Mouse (Mus musculus) midbrain, postnatal 0 days (tissue): ENCODE measurements around the gene Limch1. TPM values are rescaled to one million over a fixed set of nuclear protein-coding genes. Genes with fewer than 3 reads are reported as not detected.
A peak's percentile ranks its signal among the peaks of the same experiment; 100 is the strongest.

Experiments used
- ATAC-seq: fragments of 200-750 bp; cut with Nextera tagmentation; 2 replicates; pipeline ENCODE4 v1.8.0; 2017; ENCODE audit warnings: moderate number of reproducible peaks, mild to moderate bottlenecking, moderate TSS enrichment, moderate library complexity; ENCODE audit not compliant: low FRiP score
- DNase-seq: peaks from one replicate; pipeline ENCODE4 v3.0.0-alpha.2; 2015; ENCODE audit warnings: low spot score
- H3K27ac ChIP-seq: fragments of 300-500 bp; sonication (generic); 2 replicates; pipeline ENCODE4 v1.5.1; 2014; ENCODE audit warnings: low read depth, mild to moderate bottlenecking, low read length, mixed read lengths
- H3K27me3 ChIP-seq: fragments of 300-500 bp; sonication (generic); 2 replicates; pipeline ENCODE4 v1.6.1; 2014; ENCODE audit warnings: low read length, control low read depth, mixed read lengths; ENCODE audit not compliant: insufficient read depth
- H3K36me3 ChIP-seq: fragments of 300-500 bp; sonication (generic); 2 replicates; pipeline ENCODE4 v1.6.1; 2014; ENCODE audit warnings: low read length, control low read depth, mixed read lengths; ENCODE audit not compliant: insufficient read depth
- H3K4me1 ChIP-seq: fragments of 300-500 bp; sonication (generic); 2 replicates; pipeline ENCODE4 v1.6.1; 2014; ENCODE audit warnings: mild to moderate bottlenecking, control low read depth, antibody characterized with exemption, low read length, mixed read lengths; ENCODE audit not compliant: insufficient read depth
- H3K4me2 ChIP-seq: fragments of 300-500 bp; sonication (generic); 2 replicates; pipeline ENCODE4 v1.6.1; 2014; ENCODE audit warnings: low read depth, mild to moderate bottlenecking, low read length, mixed read lengths; ENCODE audit not compliant: poor library complexity, severe bottlenecking
- H3K4me3 ChIP-seq: fragments of 300-500 bp; sonication (generic); 2 replicates; pipeline ENCODE4 v1.5.1; 2014; ENCODE audit warnings: low read depth, mild to moderate bottlenecking, low read length, moderate library complexity
- H3K9ac ChIP-seq: fragments of 300-500 bp; sonication (generic); replicated peaks from 2 replicates; pipeline ENCODE4 v1.6.1; 2014; ENCODE audit warnings: mild to moderate bottlenecking, low read length, moderate library complexity, mixed read lengths; ENCODE audit not compliant: poor library complexity, severe bottlenecking
- H3K9me3 ChIP-seq: fragments of 300-500 bp; sonication (generic); 2 replicates; pipeline ENCODE4 v1.6.1; 2016; ENCODE audit warnings: low read length, control low read depth
- CTCF ChIP-seq: IDR thresholded peaks from 2 replicates; pipeline ENCODE4 v1.5.1; 2016; ENCODE audit warnings: antibody characterized with exemption, mild to moderate bottlenecking
- WGBS: fragments of 180-500 bp; shearing (Covaris S2); extraction: QIAGEN DNeasy Blood & Tissue Kit; methylation state at CpG from one replicate; pipeline ENCODE4 v1.1.7; 2014; 5-methylcytosine and 5-hydroxymethylcytosine counted together
- polyA plus RNA-seq: library from polyadenylated mRNA; unstranded; fragments of >200 nt; fragmentation: Nextera tagmentation; extraction: Ambion mirVana; gene quantifications from 2 replicates; pipeline ENCODE4 v1.2.1, GENCODE M21; 2015
- total RNA-seq: library from RNA; depleted of rRNA; stranded (reverse); fragments of >200 nt; gene quantifications from 2 replicates; pipeline ENCODE4 v1.2.3, GENCODE M21; 2014

Limch1 gene
- total and polyA plus RNA-seq, 2 experiments from 2014 or later = 46.6 to 119 TPM

- Histone ChIP-seq H3K4me2 (no peak overlapping the region), H3K27ac (no peak overlapping the region), H3K9me3 (no peaks in the 10 kb centered on the region), H3K4me3 (no peak overlapping the region), H3K4me1 (0 out of 2 replicates have a peak, but pooled peaks cover 3% of the 10 kb centered on the region), H3K27me3 (no peaks in the 10 kb centered on the region), H3K36me3 (no peaks in the 10 kb centered on the region), H3K9ac (no peak overlapping the region)
- DNase-seq = no peak
- no peak for TF ChIP-seq CTCF
- no peak for ATAC-seq
- 54% methylated on average over 11 of the region's 11 CpGs for WGBS
Observed at GRCm38 (mm10) chr5:66993076-66993475, 247.4 kb downstream of the Limch1 start.

- Histone ChIP-seq H3K36me3 (peaks cover 5% of the 10 kb centered on the region; the same call in 1 of the 2 replicates), H3K9ac (no peak overlapping the region), H3K9me3 (no peaks in the 10 kb centered on the region), H3K27ac (no peak overlapping the region), H3K27me3 (no peaks in the 10 kb centered on the region), H3K4me2 (no peak overlapping the region), H3K4me3 (no peak overlapping the region), H3K4me1 (0 out of 2 replicates have a peak, but pooled peaks cover 3% of the 10 kb centered on the region)
- ATAC-seq = no peak
- no peak for TF ChIP-seq CTCF
- no peak for DNase-seq
- 22% methylated on average over 3 of the region's 3 CpGs for WGBS
Observed at GRCm38 (mm10) chr5:66996124-66996523, 250.5 kb downstream of the Limch1 start.

- H3K9ac ChIP-seq = peak overlapping the region; percentile 62
- no peaks in the 10 kb centered on the region for H3K9me3 ChIP-seq
- ATAC-seq (peak; percentile 89), DNase-seq (peak; percentile 91)
- no peaks in the 10 kb centered on the region for H3K27me3 ChIP-seq
- WGBS = 1% methylated on average over 33 of the region's 33 CpGs
- TF ChIP-seq CTCF = peak; percentile 95
- peak overlapping the region; percentile 67 for H3K27ac ChIP-seq
- peak overlapping the region; percentile 36 for H3K4me3 ChIP-seq
- peak overlapping the region; percentile 59 for H3K4me2 ChIP-seq
- 0 out of 2 replicates have a peak, but pooled peaks cover 3% of the 10 kb centered on the region for H3K4me1 ChIP-seq
- H3K36me3 ChIP-seq = peaks cover 5% of the 10 kb centered on the region; the same call in 1 of the 2 replicates
Observed at GRCm38 (mm10) chr5:66996886-66997599, 251.4 kb downstream of the Limch1 start.

GRCm38 (mm10) chr5:66997600-66997930 lies 251.9 kb downstream of the Limch1 start:
- Histone ChIP-seq H3K27ac (no peak overlapping the region), H3K36me3 (peaks cover 5% of the 10 kb centered on the region; the same call in 1 of the 2 replicates), H3K27me3 (no peaks in the 10 kb centered on the region), H3K9me3 (no peaks in the 10 kb centered on the region), H3K9ac (peak overlapping the region; percentile 62; the same call in 1 of the 2 replicates), H3K4me2 (peak overlapping the region; percentile 59), H3K4me1 (0 out of 2 replicates have a peak, but pooled peaks cover 3% of the 10 kb centered on the region), H3K4me3 (peak overlapping the region; percentile 36)
- WGBS = 13% methylated on average over 7 of the region's 7 CpGs
- DNase-seq (no peak), ATAC-seq (no peak)
- TF ChIP-seq CTCF = peak; percentile 64

- Histone ChIP-seq H3K9me3 (no peaks in the 10 kb centered on the region), H3K27me3 (no peaks in the 10 kb centered on the region), H3K36me3 (peaks cover 5% of the 10 kb centered on the region; the same call in 1 of the 2 replicates), H3K4me3 (no peak overlapping the region), H3K9ac (no peak overlapping the region), H3K27ac (no peak overlapping the region), H3K4me1 (0 out of 2 replicates have a peak, but pooled peaks cover 3% of the 10 kb centered on the region), H3K4me2 (no peak overlapping the region)
- 72% methylated on average over 6 of the region's 6 CpGs for WGBS
- no peak for DNase-seq
- TF ChIP-seq CTCF = no peak
- no peak for ATAC-seq
Observed at GRCm38 (mm10) chr5:66998341-66998740, 252.7 kb downstream of the Limch1 start.

GRCm38 (mm10) chr5:67002346-67002745 lies 256.7 kb downstream of the Limch1 start:
- Histone ChIP-seq H3K27ac (no peak overlapping the region), H3K27me3 (no peaks in the 10 kb centered on the region), H3K9ac (no peak overlapping the region), H3K4me1 (0 out of 2 replicates have a peak, but pooled peaks cover 3% of the 10 kb centered on the region), H3K4me3 (no peak overlapping the region), H3K36me3 (peaks cover 9% of the 10 kb centered on the region; the same call in 1 of the 2 replicates), H3K9me3 (no peaks in the 10 kb centered on the region), H3K4me2 (no peak overlapping the region)
- 96% methylated on average over 6 of the region's 6 CpGs for WGBS
- ATAC-seq = no peak
- TF ChIP-seq CTCF = no peak
- DNase-seq = no peak
